Mouse (Mus musculus) gonadal fat pad, adult 2 months (tissue): ENCODE measurements around the gene Sae1. TPM values are rescaled to one million over a fixed set of nuclear protein-coding genes. Genes with fewer than 3 reads are reported as not detected.

Source experiments
- DNase-seq: peaks from one replicate; pipeline ENCODE4 v3.0.0-alpha.2; 2012; ENCODE audit warnings: low read depth
- polyA plus RNA-seq: library from polyadenylated mRNA; depleted of rRNA; stranded (reverse); fragments of >200 nt; gene quantifications from 2 replicates; pipeline ENCODE4 v1.2.3, GENCODE M21; 2012; rRNA removed

Gene Sae1
- polyA plus RNA-seq, 1 experiment, result 41.0 TPM

- DNase-seq, result no peak
Measured at GRCm38 (mm10) chr7:16284001-16284400, 103.6 kb downstream of the Sae1 start.

DNA sequence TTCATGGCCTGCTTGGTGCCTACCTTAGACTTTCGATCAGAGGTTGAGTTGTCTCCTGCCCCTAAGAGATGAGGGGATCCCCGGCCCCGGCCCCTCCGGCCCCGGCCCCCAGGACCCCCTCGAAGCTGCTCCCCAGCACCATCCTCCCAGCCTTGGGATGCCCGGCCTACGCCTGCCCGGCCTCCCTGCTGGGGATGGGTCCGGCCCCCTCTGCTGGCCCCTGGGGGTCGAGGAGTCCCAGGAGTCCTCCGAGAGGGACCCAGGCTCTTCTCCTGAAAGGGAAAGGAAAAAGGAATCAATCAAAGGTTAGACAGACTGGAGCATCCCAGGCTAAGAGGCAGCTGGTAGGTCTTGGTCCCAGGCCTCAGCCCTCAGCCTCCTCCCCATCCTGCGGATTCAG, 105.3 kb downstream of the Sae1 start:
- DNase-seq, result no peak

DNA sequence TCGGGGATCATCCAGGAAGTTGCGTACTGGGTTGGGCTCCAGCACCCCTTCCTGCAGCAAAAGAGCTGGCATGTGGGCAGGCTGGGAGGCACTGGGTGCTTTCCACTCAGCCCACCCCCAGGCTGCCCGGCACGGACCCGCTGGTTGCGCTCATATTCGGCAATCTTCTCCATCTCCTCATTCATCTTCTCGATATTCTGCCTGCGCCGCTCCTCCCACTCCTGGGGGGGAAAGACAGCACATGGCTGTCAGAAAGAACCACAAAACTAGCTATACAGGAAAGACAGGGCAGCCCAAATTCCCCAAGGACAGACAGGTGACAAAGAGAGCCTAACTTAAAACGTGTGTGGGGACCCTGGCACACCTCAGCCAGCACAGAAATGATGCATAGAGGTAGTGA, 106.9 kb downstream of the Sae1 start:
- no peak for DNase-seq

- no peak for DNase-seq
Measured at GRCm38 (mm10) chr7:16274922-16275890, 112.4 kb downstream of the Sae1 start.

DNA sequence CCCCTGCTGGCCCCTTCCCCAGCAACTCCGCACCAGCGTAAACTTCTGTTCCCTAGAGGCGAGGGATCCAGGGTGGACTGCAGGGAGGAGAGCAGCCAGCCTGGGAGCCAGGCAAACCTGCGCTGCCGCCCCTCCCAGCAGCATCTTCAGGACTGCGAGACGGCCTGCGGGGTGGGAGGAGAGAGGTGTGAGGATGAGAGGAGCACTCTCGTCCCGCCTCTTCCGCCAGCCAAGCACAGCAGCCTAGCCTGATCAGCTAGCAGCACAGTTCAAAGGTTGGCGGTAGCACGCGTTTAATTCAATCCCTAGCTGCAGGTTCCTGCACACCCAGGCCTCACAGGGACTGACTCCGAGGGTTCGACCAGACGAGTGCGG, 113.9 kb downstream of the Sae1 start:
- DNase-seq, result no peak

DNA sequence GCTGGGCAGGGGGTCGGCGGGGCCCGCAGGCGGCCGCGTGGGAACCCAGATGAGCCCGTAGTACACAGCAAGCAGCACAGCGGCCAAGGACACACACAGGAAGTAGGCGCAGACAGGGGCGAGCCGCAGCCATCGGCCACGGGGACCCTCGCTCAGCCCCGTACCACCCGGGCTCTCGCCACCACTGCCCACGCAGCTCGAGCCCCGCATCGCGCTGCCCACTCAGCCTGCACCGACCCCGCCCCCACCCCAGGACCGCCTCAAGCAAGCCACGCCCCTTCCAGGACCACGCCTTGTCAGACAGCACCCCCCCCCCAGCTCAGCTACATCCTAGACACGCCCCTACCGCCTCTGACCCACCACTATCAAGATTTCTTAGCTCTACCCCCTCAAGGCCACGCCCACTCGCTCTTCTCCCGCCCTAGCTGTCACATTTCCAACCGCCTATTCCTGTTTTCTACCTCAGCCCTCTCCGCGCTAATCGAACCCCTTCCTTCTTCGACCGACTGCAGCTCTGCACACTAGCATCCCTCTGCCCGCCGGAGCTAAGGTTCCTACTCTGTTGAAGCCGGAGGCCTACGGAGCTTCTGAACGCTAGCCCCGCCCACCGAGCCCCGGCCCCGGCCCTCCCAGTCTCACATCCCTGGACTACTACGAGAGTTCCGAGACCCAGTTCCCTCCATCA, 114.4 kb downstream of the Sae1 start, which contains the start of gene Inafm1:
Gene Inafm1 (minus strand): TSS at position 537 of the 685 bp plus-strand sequence.
- DNase-seq, result peak; percentile 49

- no peak for DNase-seq
Measured at GRCm38 (mm10) chr7:16272681-16273080, 114.9 kb downstream of the Sae1 start.

DNA sequence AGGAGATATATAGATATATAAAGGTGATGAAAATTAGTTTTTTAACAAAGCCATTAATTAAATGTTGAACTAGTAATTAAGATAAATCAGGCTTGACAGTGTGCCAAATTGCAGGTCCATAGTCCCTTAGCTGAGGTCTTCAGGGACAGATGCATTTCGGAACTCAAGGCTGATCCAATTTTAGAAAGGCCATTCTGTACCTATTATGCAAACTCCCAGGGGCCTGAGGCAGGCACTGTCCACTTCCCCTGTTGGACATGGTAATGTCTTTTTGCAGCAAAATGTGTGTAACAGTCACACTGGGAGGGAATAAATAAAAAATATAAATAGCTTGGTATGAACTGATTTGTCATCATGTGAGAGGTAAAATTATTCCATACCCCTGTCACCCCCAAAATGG, 116.5 kb downstream of the Sae1 start:
- no peak for DNase-seq

Other genes starting within 250 kb of the Sae1 start
- gene Meis3, start 212.7 kb downstream of the Sae1 start, polyA plus RNA-seq, result 10.8 and 12.4 TPM in 2 replicates
- gene Dhx34, start 165.8 kb downstream of the Sae1 start, polyA plus RNA-seq, result 18.2 and 20.6 TPM in 2 replicates
- 0.62 and 0.90 TPM in 2 replicates for gene C5ar2, start 143.7 kb downstream of the Sae1 start, polyA plus RNA-seq
- gene C5ar1, start 128.3 kb downstream of the Sae1 start, polyA plus RNA-seq, result 15.3 and 16.5 TPM in 2 replicates
- gene Inafm1, start 114.2 kb downstream of the Sae1 start, polyA plus RNA-seq, result 37.4 and 49.1 TPM in 2 replicates
- gene Ccdc9, start 101.0 kb downstream of the Sae1 start, polyA plus RNA-seq, result 35.3 and 37.7 TPM in 2 replicates
- gene Bbc3, start 79.4 kb downstream of the Sae1 start, polyA plus RNA-seq, result 13.2 and 14.9 TPM in 2 replicates
- 26.9 and 30.1 TPM in 2 replicates for gene Zc3h4, start 13.1 kb upstream of the Sae1 start, polyA plus RNA-seq
- gene Tmem160, start 65.0 kb upstream of the Sae1 start, polyA plus RNA-seq, result 111 and 125 TPM in 2 replicates
- not detected in 2 replicates for gene Npas1, start 89.9 kb upstream of the Sae1 start, polyA plus RNA-seq
- 19.2 and 20.2 TPM in 2 replicates for gene Arhgap35, start 227.2 kb upstream of the Sae1 start, polyA plus RNA-seq